Mouse (Mus musculus) left cerebral cortex, postnatal 25 days (tissue): ENCODE data around the gene Rflnb. TPM values are rescaled to one million over a fixed set of nuclear protein-coding genes. Genes with fewer than 3 reads are reported as not detected.
"Not testable (repeated sequence)": the region's sequence is repeated elsewhere in the genome, so short reads cannot be mapped to it uniquely, and the experiment has no call there.

Experiments used
- DNase-seq, 2 experiments: peaks; one replicate each; pipeline ENCODE4 v3.0.0; 2022; ENCODE audit warnings: low spot score in 2 of 2, mixed read lengths in 1 of 2
- intact Hi-C: fragments of 180-260 bp; cut with DNase I; formaldehyde crosslinking; loops from one replicate; pipeline ENCODE4 v1.15.1; 2025
- total RNA-seq, 2 experiments: library from RNA; stranded (reverse); gene quantifications; 2 replicates each; pipeline ENCODE4 v1.2.3; 2021

Rflnb gene
- total RNA-seq, 2 experiments from 2014 or later, result 8.9 to 9.8 TPM

DNA sequence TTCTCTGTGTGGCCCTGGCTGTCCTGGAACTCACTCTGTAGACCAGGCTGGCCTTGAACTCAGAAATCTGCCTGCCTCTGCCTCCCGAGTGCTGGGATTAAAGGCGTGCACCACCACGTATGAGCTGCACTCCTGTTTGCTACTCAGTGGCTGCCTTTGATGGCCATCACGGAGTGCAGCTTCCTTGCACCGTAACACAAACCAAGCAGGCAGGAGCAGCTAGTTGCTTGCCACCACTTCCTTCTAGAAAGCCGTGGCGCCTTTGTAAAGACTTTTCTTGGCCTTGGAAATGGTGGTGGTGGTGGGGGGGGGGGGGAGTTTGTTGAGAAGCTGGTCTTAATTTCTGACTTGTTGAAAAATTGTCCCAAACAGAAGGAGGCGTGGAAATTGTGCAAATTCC, 12.5 kb upstream of the Rflnb start:
- DNase-seq, result no peak
- intact Hi-C loops, result loop anchor here (5.0 kb wide), 1 partner anchor 173 kb away; no protein-coding TSS in a partner anchor

- intact Hi-C loops, result loop anchor here (5.0 kb wide), 1 partner anchor 172 kb away; no protein-coding TSS in a partner anchor
- no peak for DNase-seq
These were observed 11.9 kb upstream of the Rflnb start for GRCm38 (mm10) chr11:76039271-76040053.

GRCm38 (mm10) chr11:76037581-76038294, 10.2 kb upstream of the Rflnb start:
- intact Hi-C loops, result no loop called here
- no peak for DNase-seq

DNA sequence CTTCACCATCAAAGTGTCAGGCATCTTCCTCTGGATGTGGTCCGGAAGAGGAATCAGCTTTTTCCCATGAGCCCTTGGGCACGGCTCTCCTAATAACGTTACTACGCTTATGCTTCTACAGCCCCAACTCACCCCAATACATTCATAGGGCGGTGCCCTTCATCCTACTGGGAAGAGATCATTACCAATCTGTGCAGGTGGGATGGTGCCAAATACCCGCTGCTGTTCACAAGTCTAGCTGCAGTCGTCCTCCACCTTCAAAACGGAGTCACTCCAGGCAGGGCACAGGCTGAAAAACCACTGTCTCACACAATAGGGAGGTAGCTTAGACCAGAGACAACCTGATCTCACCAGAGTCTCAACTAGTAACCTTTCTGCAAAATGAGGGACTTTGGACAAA, 7.6 kb upstream of the Rflnb start:
- no peak for DNase-seq
- intact Hi-C loops, result no loop called here

- intact Hi-C loops, result no loop called here
These were observed 6.3 kb upstream of the Rflnb start for GRCm38 (mm10) chr11:76033836-76034235.

DNA sequence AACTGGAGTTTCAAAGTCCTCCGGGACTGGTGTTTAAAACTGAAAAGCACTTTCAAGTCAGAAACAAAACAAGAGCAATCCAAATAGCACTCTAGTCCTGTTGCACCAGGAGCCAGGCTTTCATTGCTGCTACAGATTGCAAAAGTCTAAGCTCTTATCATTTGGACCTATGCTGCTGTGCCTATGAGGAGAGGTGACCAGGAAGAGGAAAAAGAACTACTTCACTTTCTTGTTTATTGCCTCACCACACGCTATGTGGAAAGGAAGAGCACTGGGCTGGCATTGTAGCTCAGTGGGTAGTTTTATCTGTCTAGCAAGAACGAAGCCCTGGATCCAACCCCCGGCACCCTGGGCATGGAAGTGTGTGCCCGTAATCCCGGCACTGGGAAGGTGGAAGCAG, 5.8 kb upstream of the Rflnb start:
- intact Hi-C loops, result no loop called here
- DNase-seq, result no peak

More at GRCm38 (mm10) chr11:76033836-76034235, 6.3 kb upstream of the Rflnb start:
- DNase-seq, result peak in 1 of 2 experiments; percentile 62

DNA sequence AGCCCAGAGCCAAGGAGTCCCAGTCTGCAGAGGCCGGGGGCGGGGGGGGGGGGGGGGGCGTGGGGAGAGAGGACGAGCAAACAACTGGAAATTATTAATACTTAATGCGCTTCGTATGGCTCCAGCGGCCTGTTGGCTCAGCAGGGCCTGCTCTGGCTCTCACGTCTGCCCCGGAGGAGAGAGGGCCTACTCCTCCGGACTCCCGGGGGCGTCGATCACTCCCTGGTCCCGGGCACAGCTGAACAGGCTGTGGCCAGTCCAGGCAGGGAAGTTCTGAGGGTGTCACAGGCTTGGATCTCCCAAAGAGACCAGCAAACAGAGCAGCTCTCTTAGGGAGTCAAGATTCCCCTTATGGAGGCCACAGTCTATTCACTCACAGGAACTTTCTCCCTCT, 487 bp upstream of the Rflnb start:
- no peak for DNase-seq
- intact Hi-C loops, result no loop called here

DNA sequence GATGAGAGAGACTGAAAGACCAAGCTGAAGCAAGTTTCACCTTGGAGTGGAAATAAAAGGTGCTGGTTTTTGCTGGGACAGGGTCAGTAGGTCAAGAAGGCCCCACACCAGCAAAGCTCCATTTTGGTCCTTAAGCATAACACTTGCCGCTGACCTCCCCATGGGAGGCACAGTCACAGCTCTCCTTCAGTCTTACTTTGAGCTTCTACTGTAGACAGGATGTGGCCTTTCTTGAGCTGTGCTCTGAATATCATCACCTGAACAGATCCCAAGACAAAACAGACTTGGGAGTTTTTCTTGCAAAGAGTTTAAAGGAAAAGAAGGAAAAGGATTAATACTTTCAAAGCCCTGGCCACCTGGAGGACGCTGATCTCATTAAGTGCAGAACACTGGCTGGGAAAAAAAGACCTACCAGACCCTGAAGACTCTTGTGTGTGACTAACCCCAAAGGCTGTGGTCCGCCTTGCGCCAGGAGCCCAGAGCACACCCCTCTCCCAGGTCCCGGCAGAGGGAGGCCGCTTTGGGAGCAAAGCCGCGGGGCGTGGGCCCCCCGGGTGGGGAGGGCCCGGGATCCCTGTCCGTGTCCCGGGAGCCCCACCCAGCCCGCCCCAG, 949 bp downstream of the Rflnb start:
- no peak for DNase-seq
- intact Hi-C loops, result no loop called here

- intact Hi-C loops, result no loop called here
- no peak for DNase-seq
These were observed 2.5 kb downstream of the Rflnb start for GRCm38 (mm10) chr11:76025080-76025583.

GRCm38 (mm10) chr11:76020916-76021315, 6.7 kb downstream of the Rflnb start:
- intact Hi-C loops, result no loop called here
- no peak for DNase-seq

DNA sequence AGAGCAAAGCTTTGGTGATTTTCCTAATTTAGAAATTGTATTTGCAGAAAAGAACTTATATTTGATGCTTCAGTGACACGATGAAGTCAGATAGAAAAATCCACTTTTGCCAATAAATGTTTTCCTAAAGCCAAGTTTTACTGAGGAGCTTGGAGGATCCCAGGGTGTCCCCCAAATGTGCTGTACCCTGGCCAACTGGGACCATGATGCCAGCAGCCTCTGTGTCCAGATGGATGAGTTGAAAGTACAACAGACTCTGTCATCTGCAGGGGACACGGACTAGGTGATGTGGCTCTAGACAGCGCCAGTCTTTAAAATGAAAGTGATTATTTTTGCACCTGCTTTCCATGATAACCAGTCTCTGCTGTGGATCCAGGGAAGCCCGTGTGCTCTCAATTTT, 7.7 kb downstream of the Rflnb start:
- DNase-seq, result no peak
- intact Hi-C loops, result no loop called here

GRCm38 (mm10) chr11:76015814-76016213, 11.8 kb downstream of the Rflnb start:
- no peak for DNase-seq
- intact Hi-C loops, result no loop called here

GRCm38 (mm10) chr11:76015251-76015650, 12.3 kb downstream of the Rflnb start:
- intact Hi-C loops, result no loop called here
- DNase-seq, result no peak

DNA sequence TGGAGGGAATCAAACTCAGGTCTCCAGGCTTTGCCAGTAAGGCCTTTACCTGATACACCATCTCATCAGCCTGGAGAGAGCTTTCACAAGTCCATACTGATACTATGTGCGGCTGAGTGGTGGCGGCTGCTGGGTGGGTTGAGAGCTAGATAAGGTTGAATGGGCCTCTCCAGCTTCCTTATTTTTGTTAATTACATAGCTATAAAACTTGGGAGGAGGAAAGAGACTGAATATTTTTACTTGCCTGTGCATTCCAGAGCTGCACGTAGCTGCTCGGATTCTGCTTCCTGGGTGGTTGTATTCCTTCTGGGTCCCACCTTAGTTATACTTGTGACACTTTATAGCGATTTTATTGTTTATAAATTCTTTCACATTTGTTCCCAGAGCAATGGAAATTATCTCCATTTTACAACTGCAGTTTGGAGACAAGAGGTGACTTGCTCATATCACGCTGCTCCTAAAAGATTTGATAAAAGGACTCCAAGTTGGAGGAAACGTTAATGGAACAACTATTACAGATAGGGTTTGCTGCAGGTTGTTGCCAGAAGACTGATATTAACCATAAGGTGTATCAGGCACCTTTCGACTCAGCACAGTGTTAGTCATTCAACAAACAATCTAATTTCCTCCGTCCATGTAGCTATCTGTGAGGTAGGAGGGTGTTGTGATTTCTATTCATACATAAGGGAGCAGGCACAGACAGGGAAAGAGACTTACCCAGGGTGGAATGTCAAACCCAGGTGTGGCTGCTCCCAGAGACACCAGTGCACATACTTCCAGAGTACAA, 16.6 kb downstream of the Rflnb start:
- intact Hi-C loops, result no loop called here
- DNase-seq, result no peak

GRCm38 (mm10) chr11:76009101-76009500, 18.5 kb downstream of the Rflnb start:
- intact Hi-C loops, result no loop called here
- DNase-seq, result no peak

DNA sequence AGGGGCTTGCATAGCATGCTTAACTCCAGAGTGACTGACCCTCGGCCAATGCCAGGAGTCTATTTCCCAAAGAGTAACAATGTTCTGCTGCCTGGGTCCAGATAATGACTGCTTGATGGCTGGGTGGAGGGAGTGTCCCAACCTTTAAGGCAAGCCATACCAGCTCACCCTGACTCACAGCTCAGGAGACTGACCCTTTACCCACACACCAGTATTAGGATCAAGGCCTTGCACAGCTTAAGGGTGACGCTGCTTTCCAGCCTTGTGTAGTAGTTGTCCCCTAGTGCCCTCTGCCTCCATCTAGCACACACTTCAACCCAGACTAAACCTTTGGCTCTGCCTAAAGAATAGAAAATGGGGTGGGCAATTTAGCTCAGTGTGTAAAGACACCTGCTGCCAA, 19.4 kb downstream of the Rflnb start:
- intact Hi-C loops, result no loop called here
- DNase-seq, result no peak

- intact Hi-C loops, DNase-seq: not testable (repeated sequence)
These were observed 23.3 kb downstream of the Rflnb start for GRCm38 (mm10) chr11:76004276-76004675.

- intact Hi-C loops, result no loop called here
- DNase-seq, result peak in 1 of 2 experiments; percentile 19
These were observed 26.2 kb downstream of the Rflnb start for GRCm38 (mm10) chr11:76001237-76001878.

- intact Hi-C loops, result no loop called here
These were observed 26.9 kb downstream of the Rflnb start for GRCm38 (mm10) chr11:76000701-76001100.

More at GRCm38 (mm10) chr11:76000701-76001100, 26.9 kb downstream of the Rflnb start:
- DNase-seq, result peak; percentile 1 to 67
